Mouse (Mus musculus): Measurements from ENCODE around the gene Mapk14. TPM values are rescaled to one million over a fixed set of nuclear protein-coding genes. Genes with fewer than 3 reads are reported as not detected.

Gene Mapk14
- polyA plus RNA-seq, 1 experiment: 121 TPM

DNA sequence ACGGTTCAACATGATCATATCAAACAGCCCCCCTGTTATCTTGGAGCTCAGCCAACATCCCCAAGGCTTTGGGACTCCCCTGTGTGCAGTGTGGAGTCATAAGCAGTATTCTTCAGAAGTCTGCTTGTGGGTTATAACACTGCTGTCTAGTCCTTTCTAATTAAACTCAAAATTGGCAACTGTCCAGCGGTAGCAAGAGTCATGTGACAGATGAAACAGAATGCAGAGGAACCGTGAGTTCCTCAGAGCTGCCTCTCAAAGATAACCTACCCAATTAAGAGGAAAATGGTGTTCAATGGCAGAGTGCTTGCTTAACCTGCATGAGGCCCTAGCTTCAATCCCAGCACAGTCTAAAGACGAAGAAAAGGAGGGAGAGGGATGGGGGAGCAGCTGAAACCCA is 33.2 kb upstream of the Mapk14 start:
- H3K4me1 ChIP-seq (replicated peaks; ENCODE audit: control insufficient read depth, insufficient read depth, low read length): no peaks in the 10 kb centered on the region
- H3K27me3 ChIP-seq (ENCODE audit: control insufficient read depth, insufficient read depth, low read length): no peaks in the 10 kb centered on the region
- H3K36me3 ChIP-seq (ENCODE audit: control insufficient read depth, insufficient read depth, low read length): no peaks in the 10 kb centered on the region
- TF ChIP-seq CTCF (IDR thresholded peaks at IDR 0.05; ENCODE audit: borderline replicate concordance, control insufficient read depth, extremely low read depth, insufficient read depth, low read length, poor library complexity): no peak
- TF ChIP-seq POLR2A (IDR thresholded peaks at IDR 0.05; ENCODE audit: control insufficient read depth, extremely low read depth, insufficient read depth, low read length, poor library complexity): no peak
- no peak overlapping the region for H3K27ac ChIP-seq (ENCODE audit: control insufficient read depth, insufficient read depth, low read length)
- DNase-seq: no peak
- no peak overlapping the region for H3K4me3 ChIP-seq (ENCODE audit: control insufficient read depth, insufficient read depth, low read length)
- WGBS: 9% methylated on average over 4 of the region's 4 CpGs

DNA sequence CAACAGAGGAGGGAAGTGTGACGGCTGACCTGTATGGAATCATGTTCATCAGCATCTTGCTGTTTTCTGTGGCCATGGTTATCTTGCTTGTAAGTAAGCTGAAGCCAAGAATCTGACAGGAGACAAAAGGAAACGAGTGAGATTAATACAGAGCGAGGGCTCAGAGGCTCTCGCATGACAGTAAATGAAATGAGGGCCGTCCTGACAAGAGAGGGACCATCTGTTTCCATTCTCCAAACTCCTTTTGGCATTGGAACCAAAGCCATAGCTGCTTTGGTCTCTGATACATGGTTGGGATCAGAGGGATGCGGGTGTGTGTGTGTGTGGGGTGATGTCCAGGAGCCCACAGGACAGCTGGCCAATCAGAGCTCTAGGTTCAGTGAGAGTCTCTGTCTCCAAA is 31.6 kb upstream of the Mapk14 start:
- H3K4me1 ChIP-seq (replicated peaks; ENCODE audit: control insufficient read depth, insufficient read depth, low read length): no peaks in the 10 kb centered on the region
- no peak overlapping the region for H3K27ac ChIP-seq (ENCODE audit: control insufficient read depth, insufficient read depth, low read length)
- no peaks in the 10 kb centered on the region for H3K36me3 ChIP-seq (ENCODE audit: control insufficient read depth, insufficient read depth, low read length)
- H3K27me3 ChIP-seq (ENCODE audit: control insufficient read depth, insufficient read depth, low read length): no peaks in the 10 kb centered on the region
- H3K4me3 ChIP-seq (ENCODE audit: control insufficient read depth, insufficient read depth, low read length): no peak overlapping the region
- TF ChIP-seq CTCF (IDR thresholded peaks at IDR 0.05; ENCODE audit: borderline replicate concordance, control insufficient read depth, extremely low read depth, insufficient read depth, low read length, poor library complexity) (no peak), POLR2A (IDR thresholded peaks at IDR 0.05; ENCODE audit: control insufficient read depth, extremely low read depth, insufficient read depth, low read length, poor library complexity) (no peak)
- DNase-seq: no peak
- 94% methylated on average over 6 of the region's 6 CpGs for WGBS

DNA sequence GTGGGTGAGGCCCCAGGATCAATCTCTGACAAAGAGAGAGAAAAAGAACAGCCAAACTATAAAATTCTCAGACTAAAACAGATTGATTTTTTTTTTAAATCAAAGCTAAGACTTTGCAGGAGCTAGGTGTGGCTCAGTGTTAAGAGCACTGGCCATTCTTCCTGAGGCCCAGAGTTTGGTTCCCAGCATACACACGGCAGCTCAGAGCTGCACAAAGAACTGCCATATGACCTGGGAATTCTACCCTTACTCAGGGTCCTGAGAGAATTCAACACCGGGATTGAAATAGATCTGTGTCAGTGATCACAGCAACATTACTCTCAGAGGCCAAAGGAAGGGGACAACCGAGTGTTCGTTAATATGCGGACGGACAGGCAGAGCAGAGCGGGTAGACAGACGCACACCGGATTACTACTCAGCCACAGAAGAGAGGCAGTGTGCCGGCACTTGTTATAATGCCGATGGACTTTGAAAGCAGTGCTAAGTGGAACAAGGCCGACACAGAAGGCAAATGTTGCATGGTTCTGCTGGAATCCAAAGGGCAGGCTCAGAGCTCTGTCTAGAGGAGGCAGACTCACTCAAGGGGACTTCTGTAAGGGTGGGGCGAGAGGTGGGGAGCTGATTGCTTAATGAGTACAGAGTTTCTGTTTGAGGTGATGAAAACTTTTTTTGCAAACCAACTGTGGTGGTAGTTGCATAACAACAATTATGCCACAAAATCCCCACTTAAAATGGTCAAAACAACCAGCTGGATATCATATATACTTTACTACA is 8.6 kb upstream of the Mapk14 start:
- Histone ChIP-seq H3K4me1 (replicated peaks; ENCODE audit: control insufficient read depth, insufficient read depth, low read length) (no peaks in the 10 kb centered on the region), H3K27me3 (ENCODE audit: control insufficient read depth, insufficient read depth, low read length) (no peaks in the 10 kb centered on the region), H3K4me3 (ENCODE audit: control insufficient read depth, insufficient read depth, low read length) (no peak overlapping the region), H3K27ac (ENCODE audit: control insufficient read depth, insufficient read depth, low read length) (no peak overlapping the region), H3K36me3 (ENCODE audit: control insufficient read depth, insufficient read depth, low read length) (no peaks in the 10 kb centered on the region)
- TF ChIP-seq CTCF (IDR thresholded peaks at IDR 0.05; ENCODE audit: borderline replicate concordance, control insufficient read depth, extremely low read depth, insufficient read depth, low read length, poor library complexity) (no peak), POLR2A (IDR thresholded peaks at IDR 0.05; ENCODE audit: control insufficient read depth, extremely low read depth, insufficient read depth, low read length, poor library complexity) (no peak)
- no peak for DNase-seq
- WGBS: 96% methylated on average over 13 of the region's 13 CpGs

DNA sequence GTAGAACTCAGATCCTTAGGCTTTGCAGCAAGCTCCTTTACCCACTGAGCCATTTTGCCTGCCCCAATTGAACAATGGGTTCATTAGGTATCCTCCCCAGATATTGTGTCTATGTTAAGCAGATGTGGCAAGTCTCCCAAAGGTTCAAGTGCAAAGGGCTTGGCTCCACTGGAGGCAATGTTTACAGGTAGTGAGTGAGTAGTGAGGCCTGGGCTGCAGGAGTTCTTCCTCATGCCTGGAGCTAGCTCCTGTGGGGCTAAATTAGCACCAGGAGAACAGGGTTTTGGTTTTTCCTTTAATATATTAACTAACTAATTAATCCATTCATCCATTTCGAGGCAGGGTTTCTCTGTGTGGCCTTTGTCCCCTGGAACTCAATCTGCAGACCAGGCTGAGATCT is 7.5 kb upstream of the Mapk14 start:
- 100% methylated on average over 1 of the region's 1 CpGs for WGBS
- H3K27ac ChIP-seq (ENCODE audit: control insufficient read depth, insufficient read depth, low read length): no peak overlapping the region

GRCm38 (mm10) chr17:28684631-28685030 is 6.5 kb upstream of the Mapk14 start:
- Histone ChIP-seq H3K4me3 (ENCODE audit: control insufficient read depth, insufficient read depth, low read length) (no peak overlapping the region), H3K36me3 (ENCODE audit: control insufficient read depth, insufficient read depth, low read length) (no peaks in the 10 kb centered on the region), H3K27ac (ENCODE audit: control insufficient read depth, insufficient read depth, low read length) (no peak overlapping the region), H3K4me1 (replicated peaks; ENCODE audit: control insufficient read depth, insufficient read depth, low read length) (peaks cover 3% of the 10 kb centered on the region), H3K27me3 (ENCODE audit: control insufficient read depth, insufficient read depth, low read length) (no peaks in the 10 kb centered on the region)
- 97% methylated on average over 19 of the region's 19 CpGs for WGBS
- DNase-seq: no peak
- TF ChIP-seq POLR2A (IDR thresholded peaks at IDR 0.05; ENCODE audit: control insufficient read depth, extremely low read depth, insufficient read depth, low read length, poor library complexity): no peak
- no peak for TF ChIP-seq CTCF (IDR thresholded peaks at IDR 0.05; ENCODE audit: borderline replicate concordance, control insufficient read depth, extremely low read depth, insufficient read depth, low read length, poor library complexity)

More for the DNA sequence above, 7.5 kb upstream of the Mapk14 start:
- Histone ChIP-seq H3K4me1 (replicated peaks; ENCODE audit: control insufficient read depth, insufficient read depth, low read length) (no peaks in the 10 kb centered on the region), H3K27me3 (ENCODE audit: control insufficient read depth, insufficient read depth, low read length) (no peaks in the 10 kb centered on the region), H3K4me3 (ENCODE audit: control insufficient read depth, insufficient read depth, low read length) (no peak overlapping the region), H3K36me3 (ENCODE audit: control insufficient read depth, insufficient read depth, low read length) (no peaks in the 10 kb centered on the region)
- no peak for TF ChIP-seq CTCF (IDR thresholded peaks at IDR 0.05; ENCODE audit: borderline replicate concordance, control insufficient read depth, extremely low read depth, insufficient read depth, low read length, poor library complexity)
- TF ChIP-seq POLR2A (IDR thresholded peaks at IDR 0.05; ENCODE audit: control insufficient read depth, extremely low read depth, insufficient read depth, low read length, poor library complexity): no peak
- DNase-seq: no peak

GRCm38 (mm10) chr17:28687354-28687753 is 3.8 kb upstream of the Mapk14 start:
- H3K27me3 ChIP-seq (ENCODE audit: control insufficient read depth, insufficient read depth, low read length): no peaks in the 10 kb centered on the region
- peaks cover 9% of the 10 kb centered on the region for H3K4me1 ChIP-seq (replicated peaks; ENCODE audit: control insufficient read depth, insufficient read depth, low read length)
- H3K4me3 ChIP-seq (ENCODE audit: control insufficient read depth, insufficient read depth, low read length): no peak overlapping the region
- no peaks in the 10 kb centered on the region for H3K36me3 ChIP-seq (ENCODE audit: control insufficient read depth, insufficient read depth, low read length)
- H3K27ac ChIP-seq (ENCODE audit: control insufficient read depth, insufficient read depth, low read length): no peak overlapping the region
- TF ChIP-seq POLR2A (IDR thresholded peaks at IDR 0.05; ENCODE audit: control insufficient read depth, extremely low read depth, insufficient read depth, low read length, poor library complexity): no peak
- TF ChIP-seq CTCF (IDR thresholded peaks at IDR 0.05; ENCODE audit: borderline replicate concordance, control insufficient read depth, extremely low read depth, insufficient read depth, low read length, poor library complexity): no peak
- 24% methylated on average over 4 of the region's 4 CpGs for WGBS
- no peak for DNase-seq
